10 mouse cellular contexts compared by ENCODE assay signal in the genomic region with DNA sequence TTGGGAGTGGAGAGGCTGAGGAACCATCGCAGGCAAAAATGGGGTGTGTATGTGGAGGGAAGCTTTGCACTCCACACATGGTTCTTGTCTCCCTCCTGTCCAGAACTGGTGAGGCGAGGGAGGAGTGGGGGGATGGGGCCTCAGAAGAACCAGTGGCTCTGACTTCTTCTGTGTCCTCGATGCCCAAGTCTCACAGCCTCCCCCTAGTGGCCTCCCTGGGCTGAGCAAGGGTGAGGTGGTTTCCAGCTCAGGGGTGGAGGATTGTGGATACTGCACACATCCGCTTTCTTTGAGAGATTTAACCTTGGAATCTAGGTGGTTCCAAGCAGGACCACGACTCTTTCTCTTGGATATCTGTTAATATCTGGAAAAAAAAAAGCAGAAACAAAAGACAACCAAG. TPM values are rescaled to one million over a fixed set of nuclear protein-coding genes. Genes with fewer than 3 reads are reported as not detected.
DNase-seq lines count a peak whose midpoint lies in the region; ATAC-seq and TF ChIP-seq lines count a peak whose summit lies in the region.
"Had no signal": no experiment of that assay in that cellular context is flagged by ENCODE, and none has a peak within 500 bp of the region (broad histone marks: within the 10 kb centered on the region; RNA-seq: fewer than 3 reads in every experiment).

No protein-coding gene starts in this region.

- no peaks in the 10 kb centered on the region for H3K4me1 ChIP-seq in intestine, postnatal 0 days (replicated peaks; ENCODE audit: control insufficient read depth, insufficient read depth, low read length)
- H3K4me1 ChIP-seq in olfactory bulb, adult 2 months (ENCODE audit: control insufficient read depth, insufficient read depth, low read length): peaks cover 3% of the 10 kb centered on the region; the same call in 1 of the 2 replicates
- H3K4me1 ChIP-seq: embryonic facial prominence, embryonic 15.5 days had no signal

- no peaks in the 10 kb centered on the region for H3K27me3 ChIP-seq in intestine, postnatal 0 days (replicated peaks; ENCODE audit: control insufficient read depth, insufficient read depth, low read length)
- H3K27me3 ChIP-seq: embryonic facial prominence, embryonic 15.5 days had no signal

- peak; percentile 94 for TF ChIP-seq CTCF in intestine, postnatal 0 days (IDR thresholded peaks at IDR 0.05; ENCODE audit: low read depth)
- TF ChIP-seq CTCF in olfactory bulb, adult 2 months (IDR thresholded peaks at IDR 0.05; ENCODE audit: insufficient read depth, low read depth, low read length): peak; percentile 33; the same call in 1 of the 2 replicates

- H3K9ac ChIP-seq in intestine, postnatal 0 days (ENCODE audit: low read depth, low read length): no peak overlapping the region
- H3K9ac ChIP-seq: embryonic facial prominence, embryonic 15.5 days had no signal

- H3K4me3 ChIP-seq in intestine, postnatal 0 days (ENCODE audit: low read depth, low read length): no peak overlapping the region
- H3K4me3 ChIP-seq in olfactory bulb, adult 2 months (ENCODE audit: insufficient read depth, low read depth, low read length): no peak overlapping the region
- H3K4me3 ChIP-seq: embryonic facial prominence, embryonic 15.5 days had no signal

- ATAC-seq in intestine, postnatal 0 days: peak; percentile 72

- H3K27ac ChIP-seq in intestine, postnatal 0 days (ENCODE audit: low read depth, low read length): no peak overlapping the region
- no peak overlapping the region for H3K27ac ChIP-seq in olfactory bulb, adult 2 months (ENCODE audit: insufficient read depth, low read depth, low read length)
- H3K27ac ChIP-seq: embryonic facial prominence, embryonic 15.5 days had no signal

- H3K36me3 ChIP-seq in intestine, postnatal 0 days (ENCODE audit: control insufficient read depth, insufficient read depth): no peaks in the 10 kb centered on the region
- H3K36me3 ChIP-seq: embryonic facial prominence, embryonic 15.5 days had no signal

- TF ChIP-seq POLR2A in olfactory bulb, adult 2 months (IDR thresholded peaks at IDR 0.05; ENCODE audit: insufficient read depth, low read depth, low read length): no peak

- 27% methylated on average over 5 of the region's 5 CpGs for WGBS in intestine, postnatal 0 days
- WGBS in olfactory bulb, adult 2 months: 55% methylated on average over 5 of the region's 5 CpGs

- intact Hi-C loops in left cerebral cortex, postnatal 25 days (cut with DNase I): no loop called here

- H3K9me3 ChIP-seq in intestine, postnatal 0 days (ENCODE audit: control insufficient read depth): no peaks in the 10 kb centered on the region
- H3K9me3 ChIP-seq: embryonic facial prominence, embryonic 15.5 days had no signal

- peak; percentile 71 for DNase-seq in layer of hippocampus, adult 11-12 months (ENCODE audit: low spot score)
- no peak for DNase-seq in layer of hippocampus, adult 9-10 months (ENCODE audit: low spot score)
- peak; percentile 81 for DNase-seq in R1 (ENCODE audit: low read depth, low spot score)
- peak; percentile 87 to 88 for DNase-seq in cerebellum, postnatal 10 days
- peak; percentile 41 to 54 for DNase-seq in left cerebral cortex, postnatal 25 days (ENCODE audit: low spot score in 2 of 2)
- peak; percentile 53 to 57 for DNase-seq in thymus, postnatal 36 days

- H3K4me2 ChIP-seq in intestine, postnatal 0 days (replicated peaks; ENCODE audit: low read depth): no peak overlapping the region
- H3K4me2 ChIP-seq: embryonic facial prominence, embryonic 15.5 days had no signal

RNA-seq across cellular contexts. Expression of a gene that starts 44.5 kb away (rescaled TPM):
- 0.12 and 0.14 TPM in 2 replicates for polyA plus RNA-seq in intestine, postnatal 0 days (2015; fragmentation: Nextera tagmentation; extraction: Ambion mirVana)
- total RNA-seq in left cerebral cortex, postnatal 25 days (2021): not detected
- not detected in 2 replicates for polyA plus RNA-seq in olfactory bulb, adult 2 months (2012; ENCODE audit: insufficient read depth, insufficient read length, low replicate concordance, missing spikeins)
- polyA plus RNA-seq: liver, embryonic 16.5 days had no signal
